Mouse (Mus musculus) liver, postnatal 0 days (tissue): ENCODE measurements around the gene Meis1. TPM values are rescaled to one million over a fixed set of nuclear protein-coding genes. Genes with fewer than 3 reads are reported as not detected.
A peak's percentile ranks its signal among the peaks of the same experiment; 100 is the strongest.

Experiments
- ATAC-seq: fragments of 200-750 bp; cut with Nextera tagmentation; 2 replicates; pipeline ENCODE4 v1.8.0; 2017; ENCODE audit warnings: mild to moderate bottlenecking, moderate library complexity
- DNase-seq: peaks from one replicate; pipeline ENCODE4 v3.0.0-alpha.2; 2016
- H3K27ac ChIP-seq: fragments of 300-500 bp; sonication (generic); 2 replicates; pipeline ENCODE4 v1.5.1; 2014; ENCODE audit warnings: antibody characterized with exemption, moderate library complexity, mild to moderate bottlenecking, low read depth
- H3K27me3 ChIP-seq: fragments of 300-500 bp; sonication (generic); 2 replicates; pipeline ENCODE4 v1.6.1; 2014; ENCODE audit warnings: low read length, control low read depth, mixed read lengths; ENCODE audit not compliant: insufficient read depth
- H3K36me3 ChIP-seq: fragments of 300-500 bp; sonication (generic); replicated peaks from 2 replicates; pipeline ENCODE4 v1.6.1; 2014; ENCODE audit warnings: mild to moderate bottlenecking, control low read depth, low read length, moderate library complexity, mixed read lengths; ENCODE audit not compliant: insufficient read depth
- H3K4me1 ChIP-seq: fragments of 300-500 bp; sonication (generic); 2 replicates; pipeline ENCODE4 v1.6.1; 2014; ENCODE audit warnings: antibody characterized with exemption, mild to moderate bottlenecking, control low read depth; ENCODE audit not compliant: insufficient read depth
- H3K4me2 ChIP-seq: fragments of 300-500 bp; sonication (generic); 2 replicates; pipeline ENCODE4 v1.6.1; 2014; ENCODE audit warnings: low read depth, mild to moderate bottlenecking, low read length, moderate library complexity, mixed read lengths
- H3K4me3 ChIP-seq: fragments of 300-500 bp; sonication (generic); 2 replicates; pipeline ENCODE4 v1.5.1; 2014; ENCODE audit warnings: low read depth, low read length
- H3K9ac ChIP-seq: fragments of 300-500 bp; sonication (generic); replicated peaks from 2 replicates; pipeline ENCODE4 v1.6.1; 2014; ENCODE audit warnings: mild to moderate bottlenecking, moderate library complexity
- H3K9me3 ChIP-seq: fragments of 300-500 bp; sonication (generic); 2 replicates; pipeline ENCODE4 v1.6.1; 2016; ENCODE audit warnings: mild to moderate bottlenecking, control low read depth, low read length, mixed read lengths
- CTCF ChIP-seq: sonication (generic); IDR thresholded peaks from 2 replicates; pipeline ENCODE4 v1.5.1; 2016; ENCODE audit warnings: antibody characterized with exemption, low read depth
- EP300 ChIP-seq: IDR thresholded peaks from 2 replicates; pipeline ENCODE4 v1.6.1; 2016; ENCODE audit warnings: antibody characterized with exemption, low read depth, mild to moderate bottlenecking
- WGBS: fragments of 180-500 bp; shearing (Covaris S2); extraction: QIAGEN DNeasy Blood & Tissue Kit; methylation state at CpG from one replicate; pipeline ENCODE4 v1.1.7; 2014; ENCODE audit not compliant: insufficient replicate concordance; 5-methylcytosine and 5-hydroxymethylcytosine counted together
- polyA plus RNA-seq: library from polyadenylated mRNA; unstranded; fragments of >200 nt; fragmentation: Nextera tagmentation; extraction: Ambion mirVana; gene quantifications from 2 replicates; pipeline ENCODE4 v1.2.1, GENCODE M21; 2015

Gene Meis1
- polyA plus RNA-seq, 1 experiment from 2014 or later = 6.7 TPM

- TF ChIP-seq EP300 (no peak), CTCF (no peak)
- Histone ChIP-seq H3K27ac (no peak overlapping the region), H3K9me3 (no peaks in the 10 kb centered on the region), H3K36me3 (no peaks in the 10 kb centered on the region), H3K4me1 (no peaks in the 10 kb centered on the region), H3K4me3 (no peak overlapping the region), H3K4me2 (no peak overlapping the region), H3K27me3 (no peaks in the 10 kb centered on the region), H3K9ac (no peak overlapping the region)
- 42% methylated on average over 3 of the region's 3 CpGs for WGBS
- DNase-seq (no peak), ATAC-seq (no peak)
Measured at GRCm38 (mm10) chr11:18906866-18907265, 111.9 kb downstream of the Meis1 start.

DNA sequence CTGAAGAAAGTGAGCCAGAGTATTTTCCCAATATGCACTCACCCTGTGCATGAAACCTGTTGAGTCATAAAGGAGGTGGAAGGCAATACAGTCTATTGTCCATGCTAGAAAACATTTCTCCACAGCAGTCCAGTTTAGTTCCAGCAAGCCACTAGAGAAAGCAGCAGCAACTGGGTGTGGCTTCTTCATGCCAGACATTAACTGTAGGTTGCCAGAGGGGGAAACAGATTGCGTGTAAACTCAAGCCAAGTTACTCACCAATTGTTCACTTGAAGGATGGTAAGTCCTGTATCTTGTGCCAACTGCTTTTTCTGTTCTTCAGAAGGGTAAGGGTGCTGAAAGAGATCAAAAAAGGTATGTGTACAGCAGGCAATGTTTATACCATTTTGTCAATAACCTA, 113.4 kb downstream of the Meis1 start:
- H3K9ac ChIP-seq = no peak overlapping the region
- H3K9me3 ChIP-seq = no peaks in the 10 kb centered on the region
- WGBS = 53% methylated on average over 1 of the region's 1 CpGs
- no peaks in the 10 kb centered on the region for H3K27me3 ChIP-seq
- ATAC-seq (no peak), DNase-seq (no peak)
- TF ChIP-seq EP300 (no peak), CTCF (no peak)
- no peak overlapping the region for H3K27ac ChIP-seq
- no peaks in the 10 kb centered on the region for H3K36me3 ChIP-seq
- no peaks in the 10 kb centered on the region; the same call in 1 of the 2 replicates for H3K4me1 ChIP-seq
- H3K4me2 ChIP-seq = no peak overlapping the region
- H3K4me3 ChIP-seq = no peak overlapping the region

DNA sequence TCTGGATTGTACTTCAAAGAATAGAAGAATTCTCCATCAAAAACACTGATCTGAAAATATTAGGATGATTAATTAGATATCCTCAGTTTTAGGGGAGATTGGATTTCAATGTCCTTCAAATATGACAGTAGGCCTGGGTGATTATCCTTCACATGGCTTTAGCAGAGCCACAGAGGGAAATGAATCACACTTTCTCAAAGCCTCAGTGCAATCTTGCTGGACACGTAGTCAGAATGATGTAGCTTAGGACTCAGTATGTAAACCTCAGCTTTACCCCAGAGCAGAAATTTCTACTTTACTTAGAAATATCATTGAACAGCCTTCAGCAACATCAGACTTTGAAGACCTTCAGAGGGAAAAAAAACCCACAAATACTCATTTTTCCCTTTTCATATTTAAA, 113.9 kb downstream of the Meis1 start:
- TF ChIP-seq EP300 (no peak), CTCF (no peak)

GRCm38 (mm10) chr11:18904285-18904684, 114.5 kb downstream of the Meis1 start:
- H3K36me3 ChIP-seq = no peaks in the 10 kb centered on the region
- H3K4me2 ChIP-seq = no peak overlapping the region
- peaks cover 3% of the 10 kb centered on the region; the same call in 1 of the 2 replicates for H3K4me1 ChIP-seq
- no peak for ATAC-seq
- TF ChIP-seq EP300 (no peak), CTCF (no peak)
- no peak overlapping the region for H3K9ac ChIP-seq
- H3K27ac ChIP-seq = no peak overlapping the region
- no peak for DNase-seq
- no peaks in the 10 kb centered on the region for H3K9me3 ChIP-seq
- H3K4me3 ChIP-seq = no peak overlapping the region
- WGBS = 40% methylated on average over 5 of the region's 5 CpGs
- H3K27me3 ChIP-seq = no peaks in the 10 kb centered on the region

More for the DNA sequence above, 113.9 kb downstream of the Meis1 start:
- WGBS = 69% methylated on average over 1 of the region's 1 CpGs
- DNase-seq (no peak), ATAC-seq (no peak)
- Histone ChIP-seq H3K27me3 (no peaks in the 10 kb centered on the region), H3K27ac (no peak overlapping the region), H3K36me3 (no peaks in the 10 kb centered on the region), H3K9ac (no peak overlapping the region), H3K4me1 (peaks cover under 1% of the 10 kb centered on the region; the same call in 1 of the 2 replicates), H3K4me2 (no peak overlapping the region), H3K4me3 (no peak overlapping the region), H3K9me3 (no peaks in the 10 kb centered on the region)

DNA sequence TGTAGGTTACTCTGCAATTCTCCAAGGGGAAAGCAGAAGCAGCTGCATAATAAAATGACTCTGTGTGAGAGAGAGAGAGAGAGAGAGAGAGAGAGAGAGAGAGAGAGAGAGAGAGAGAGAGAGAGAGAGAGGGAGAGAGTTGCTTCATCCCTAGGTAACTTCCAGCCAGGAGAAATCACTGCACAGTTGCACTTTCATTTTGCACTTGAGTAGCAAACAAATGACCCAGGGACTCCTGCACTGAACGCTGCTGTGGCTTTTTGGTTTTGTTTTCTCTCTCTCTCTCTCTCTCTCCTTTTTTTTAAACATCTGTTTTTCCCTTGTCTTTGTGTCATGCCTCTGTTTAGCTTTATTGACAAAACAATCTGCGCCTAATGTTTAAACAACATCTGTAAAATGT, 118.3 kb downstream of the Meis1 start:
- no peak for DNase-seq

DNA sequence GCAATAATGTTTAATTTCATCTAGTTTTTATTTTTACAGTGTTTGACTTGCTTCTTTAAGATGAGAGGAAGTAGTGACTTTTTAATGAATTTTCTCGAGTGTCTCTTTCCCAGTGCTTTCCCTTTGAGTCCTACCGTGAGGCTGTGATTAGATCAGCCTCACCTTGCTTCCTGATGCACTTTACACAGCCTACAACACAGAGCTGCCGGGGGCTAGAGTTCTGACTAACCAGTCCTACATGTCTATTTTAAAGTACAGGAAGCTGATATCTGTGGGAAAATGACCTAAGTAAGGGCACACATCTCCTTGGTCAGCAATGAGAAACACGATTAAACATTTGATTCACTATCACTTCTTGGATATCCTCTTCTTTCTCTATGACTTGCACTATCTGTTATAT, 119.9 kb downstream of the Meis1 start:
- Histone ChIP-seq H3K9ac (no peak overlapping the region), H3K27ac (no peak overlapping the region), H3K4me2 (no peak overlapping the region), H3K4me1 (peaks cover 8% of the 10 kb centered on the region), H3K9me3 (no peaks in the 10 kb centered on the region), H3K4me3 (no peak overlapping the region), H3K36me3 (no peaks in the 10 kb centered on the region), H3K27me3 (no peaks in the 10 kb centered on the region)
- no peak for TF ChIP-seq EP300
- no peak for TF ChIP-seq CTCF
- 34% methylated on average over 4 of the region's 4 CpGs for WGBS
- DNase-seq = no peak
- ATAC-seq = no peak

More for the DNA sequence above, 118.3 kb downstream of the Meis1 start:
- no peak overlapping the region for H3K4me3 ChIP-seq
- 0 out of 2 replicates have a peak overlapping the region, but pooled peaks have one; percentile 24 for H3K4me2 ChIP-seq
- TF ChIP-seq EP300 (no peak), CTCF (no peak)
- peak; percentile 76 for ATAC-seq
- WGBS = 45% methylated on average over 2 of the region's 2 CpGs
- H3K9ac ChIP-seq = no peak overlapping the region
- no peaks in the 10 kb centered on the region for H3K27me3 ChIP-seq
- peaks cover 8% of the 10 kb centered on the region for H3K4me1 ChIP-seq
- no peaks in the 10 kb centered on the region for H3K36me3 ChIP-seq
- no peaks in the 10 kb centered on the region for H3K9me3 ChIP-seq
- H3K27ac ChIP-seq = peak overlapping the region; percentile 76
